Mouse (Mus musculus): ENCODE data around the gene Dkk3.
A peak's percentile ranks its signal among the peaks of the same experiment; 100 is the strongest.
"Not testable (repeated sequence)": the region's sequence is repeated elsewhere in the genome, so short reads cannot be mapped to it uniquely, and the experiment has no call there.

Dkk3 gene

DNA sequence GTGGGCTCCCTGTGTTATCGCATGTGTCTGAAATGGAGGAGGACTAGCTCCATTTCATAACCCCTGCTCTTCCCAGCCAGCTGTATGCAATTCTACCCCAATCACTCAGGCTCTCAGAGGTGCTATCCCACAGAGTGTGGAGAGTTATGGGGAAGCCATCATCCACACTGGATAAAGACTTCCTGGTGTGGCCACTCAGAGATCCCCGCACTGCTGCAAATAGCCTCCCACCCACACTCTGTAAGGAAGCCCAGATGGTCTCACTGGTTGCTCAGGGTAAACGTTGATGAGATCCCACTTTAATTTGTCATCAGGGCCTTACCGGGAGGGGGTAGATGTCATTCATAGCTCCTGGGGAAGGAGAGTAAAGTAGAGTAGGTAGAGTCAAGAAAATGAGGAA lies 6.7 kb upstream of the Dkk3 start:
- DNase-seq: no peak

DNA sequence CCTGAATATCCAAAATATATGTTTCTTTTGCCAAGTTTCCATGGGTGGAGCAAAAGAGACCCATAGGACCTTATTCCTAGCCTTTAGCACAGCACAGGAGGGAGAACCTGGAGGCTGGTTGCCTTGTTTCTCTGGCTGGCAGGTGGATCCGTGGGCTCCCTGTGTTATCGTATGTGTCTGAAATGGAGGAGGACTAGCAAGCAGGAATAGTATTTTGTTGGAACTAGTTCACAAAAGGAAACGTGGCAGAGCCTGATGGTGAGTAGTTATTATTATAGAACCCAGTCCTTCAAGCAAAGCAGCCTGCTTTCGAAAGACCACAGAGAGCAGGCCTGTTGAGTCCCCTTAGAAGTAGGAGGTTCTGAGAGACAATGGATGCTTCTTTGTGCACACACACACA lies 6.2 kb upstream of the Dkk3 start:
- not testable (repeated sequence) for DNase-seq

DNA sequence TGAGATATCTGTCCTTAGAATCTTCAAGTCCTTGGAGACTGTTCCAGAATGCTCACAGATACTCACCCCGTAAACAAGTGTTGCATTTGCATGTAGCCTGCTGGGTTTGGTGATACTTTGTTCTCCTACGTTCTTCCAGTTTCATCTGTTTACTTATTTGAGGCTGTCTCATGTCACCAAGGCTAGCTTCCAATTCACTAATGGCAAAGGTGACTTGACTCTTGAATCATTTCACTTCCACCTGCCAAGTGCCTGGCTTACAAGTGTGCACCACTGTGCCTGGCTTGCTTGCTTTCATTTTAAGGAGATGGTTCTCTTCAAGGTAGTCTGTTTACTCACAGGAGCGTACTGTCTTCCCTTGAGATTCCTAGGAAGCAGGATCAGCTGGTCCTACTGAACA lies 5.6 kb upstream of the Dkk3 start:
- no peak for DNase-seq

DNA sequence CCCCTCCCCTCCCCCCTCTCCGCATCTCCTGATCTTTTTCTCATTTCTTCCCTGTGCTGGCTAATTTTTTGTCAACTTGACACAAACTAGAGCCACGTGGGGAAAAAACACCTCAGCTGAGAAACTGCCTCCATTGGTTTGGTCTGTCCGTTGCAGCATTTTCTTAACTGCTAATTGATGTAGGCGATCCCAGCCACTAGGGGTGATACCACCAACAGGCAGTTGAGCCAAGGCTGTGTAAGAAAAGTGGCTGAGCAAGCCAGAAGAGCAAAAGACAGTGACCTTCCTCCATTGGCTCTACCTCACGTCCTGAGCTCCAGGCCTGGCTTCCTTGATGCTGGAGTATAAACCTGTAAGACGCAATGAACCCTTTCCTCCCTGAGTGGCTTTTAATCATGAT lies 978 bp upstream of the Dkk3 start:
- DNase-seq: no peak

DNA sequence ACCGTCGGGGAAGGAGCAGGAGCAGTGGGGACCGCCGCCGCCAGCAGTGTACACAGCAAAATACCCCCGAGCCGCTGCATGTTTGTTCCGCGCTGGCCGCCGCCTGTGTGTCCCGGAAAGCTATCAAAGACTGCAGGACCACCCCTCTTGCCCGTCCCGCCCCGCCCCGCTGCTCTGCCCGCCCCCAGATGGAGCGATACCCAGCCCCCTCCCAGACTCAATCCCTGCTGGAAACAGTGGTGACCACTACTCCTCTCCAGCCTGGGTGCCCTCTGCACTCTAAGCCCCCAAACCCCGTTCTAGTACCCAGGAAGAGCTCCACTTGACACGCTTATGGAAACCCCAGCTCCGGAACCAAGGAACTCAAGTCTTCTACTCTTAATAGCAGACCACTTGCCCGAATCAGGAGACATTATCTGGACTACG lies 528 bp downstream of the Dkk3 start:
- DNase-seq: peak in 1 of 2 experiments; percentile 15

DNA sequence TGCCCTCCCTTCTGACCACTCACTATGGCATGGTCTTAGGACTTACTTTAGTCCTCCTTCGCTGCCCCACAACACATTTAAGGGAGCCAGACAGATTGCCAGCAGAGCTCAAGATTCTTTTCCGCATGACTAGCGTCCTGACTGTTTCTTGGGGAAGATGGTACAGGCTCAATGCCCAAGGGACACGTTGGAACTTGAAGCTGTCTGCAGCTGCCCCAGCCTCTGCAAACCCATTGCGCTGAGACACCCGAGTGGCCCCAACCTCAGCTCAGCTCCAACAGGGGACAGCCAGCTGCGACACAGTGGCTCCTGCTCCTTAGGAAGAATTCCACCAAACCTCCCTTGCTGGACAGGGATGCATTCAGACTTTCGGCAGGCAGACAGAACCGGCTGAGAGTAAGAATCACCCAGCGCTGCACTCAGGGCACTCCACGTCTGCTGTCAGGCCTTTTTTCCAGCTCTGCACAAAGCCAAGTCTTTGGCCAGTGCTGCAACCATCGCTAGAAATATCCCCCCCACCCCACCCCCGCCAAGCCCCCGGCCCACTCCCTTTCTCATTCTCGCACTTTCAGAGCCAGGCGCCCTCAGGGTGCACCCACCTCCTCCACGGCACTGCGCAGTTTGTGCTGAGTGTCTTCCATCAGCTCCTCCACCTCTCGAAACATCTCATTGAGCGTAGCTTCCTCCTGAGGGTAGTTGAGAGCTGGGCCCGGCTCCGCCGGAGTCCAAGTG lies 1.1 kb downstream of the Dkk3 start:
- no peak for DNase-seq

DNA sequence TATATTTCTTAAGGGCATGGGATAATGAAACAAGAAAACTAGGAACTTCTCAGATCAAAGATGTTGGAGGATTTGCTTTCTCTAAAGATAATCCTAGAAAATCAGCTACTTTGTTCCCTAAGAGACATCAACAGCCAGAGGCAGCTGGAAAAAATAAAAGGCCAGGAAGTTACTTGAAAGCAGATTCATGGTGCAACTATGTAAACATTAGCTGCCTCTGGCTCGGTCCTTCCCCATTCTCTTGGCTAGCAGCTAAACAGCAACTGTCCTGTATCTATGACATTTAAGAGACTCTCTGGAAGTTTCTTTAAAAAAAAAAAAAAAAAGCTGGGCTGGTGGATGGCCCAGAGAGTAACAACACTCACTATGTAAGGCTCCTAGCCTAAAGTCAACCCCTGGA lies 3.7 kb downstream of the Dkk3 start:
- no peak for DNase-seq

DNA sequence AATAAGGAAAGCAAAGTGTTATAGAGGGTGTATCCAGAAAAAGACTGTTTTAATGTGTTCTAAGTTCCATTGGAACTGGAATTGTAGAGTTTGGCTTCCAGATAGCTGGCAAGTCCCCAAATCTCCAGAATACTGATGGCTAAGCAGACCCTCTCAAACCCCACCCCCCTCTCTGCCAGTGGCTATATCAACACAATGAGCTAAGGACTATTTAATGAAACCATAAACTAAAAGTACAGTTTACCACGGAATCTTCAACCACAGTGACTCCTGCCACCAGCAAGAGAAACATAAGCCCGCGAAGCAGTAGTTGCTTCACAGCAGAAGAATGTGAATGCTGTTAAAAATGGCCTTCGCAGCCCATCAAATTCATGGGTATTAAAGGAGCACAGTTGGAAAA lies 4.4 kb downstream of the Dkk3 start:
- DNase-seq: no peak

DNA sequence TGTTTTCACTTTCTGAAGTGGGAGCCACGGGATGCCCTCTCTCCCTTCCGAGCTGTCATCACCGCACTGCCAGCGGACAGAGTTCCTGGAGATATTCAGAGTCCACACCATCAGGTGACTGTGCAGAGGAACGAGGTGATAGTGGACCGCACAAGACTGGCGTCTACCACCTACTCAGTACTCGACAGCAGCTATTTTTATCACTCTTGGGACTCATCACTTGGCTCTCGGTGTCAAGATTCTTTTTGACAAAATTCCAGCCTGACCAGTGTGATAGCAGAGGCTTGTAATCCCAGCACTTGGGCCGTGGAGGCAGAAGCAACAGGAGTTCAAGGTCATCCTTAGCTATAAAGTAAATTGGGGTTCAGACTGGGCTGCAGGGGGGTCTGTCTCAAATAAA lies 9.7 kb downstream of the Dkk3 start:
- no peak for DNase-seq

DNA sequence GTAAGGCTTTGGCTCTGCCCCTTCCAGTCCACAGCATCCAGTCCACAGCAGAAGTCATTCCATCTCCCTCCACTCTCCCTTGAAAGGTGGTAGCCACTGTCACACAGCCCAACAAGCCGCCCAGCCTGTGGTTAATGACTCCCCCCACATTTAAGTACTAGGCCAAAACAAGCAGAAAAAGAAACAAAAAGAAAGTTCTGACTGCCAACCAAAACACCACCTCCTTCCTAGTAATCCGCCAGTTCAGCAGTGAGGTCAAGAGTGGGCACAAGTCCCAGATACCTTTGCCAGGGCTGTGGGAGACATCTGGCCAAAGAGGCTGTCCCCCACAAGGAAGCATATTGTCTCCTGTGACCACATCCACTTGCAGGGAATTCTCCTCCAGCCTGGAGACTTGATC lies 10.9 kb downstream of the Dkk3 start:
- DNase-seq: peak in 1 of 2 experiments; percentile 21

DNA sequence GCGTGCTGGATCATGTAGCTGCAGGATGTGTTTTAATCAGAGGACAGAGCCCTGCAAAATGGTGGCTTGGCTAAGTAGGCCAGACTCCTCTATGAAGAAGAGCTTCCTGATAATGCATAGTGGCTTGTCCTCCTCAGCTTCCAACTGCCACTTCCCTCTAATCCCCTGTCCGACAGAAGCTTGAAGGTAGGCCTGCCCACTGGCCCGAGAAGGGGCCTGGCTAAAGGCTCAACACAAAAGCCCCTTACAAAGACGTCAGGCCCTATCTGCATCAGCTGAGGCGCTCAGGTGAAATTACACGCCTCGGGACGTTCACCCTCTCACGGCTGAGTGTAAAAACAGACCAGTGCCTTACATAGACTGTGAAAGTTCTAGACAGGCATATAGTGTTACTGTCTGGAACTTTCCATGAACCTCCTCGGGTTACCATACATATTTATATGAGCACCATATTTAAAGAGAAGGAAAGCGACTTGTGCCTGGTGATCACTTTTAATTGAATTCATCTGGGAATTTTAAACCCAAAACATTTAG lies 14.1 kb downstream of the Dkk3 start:
- DNase-seq: no peak

DNA sequence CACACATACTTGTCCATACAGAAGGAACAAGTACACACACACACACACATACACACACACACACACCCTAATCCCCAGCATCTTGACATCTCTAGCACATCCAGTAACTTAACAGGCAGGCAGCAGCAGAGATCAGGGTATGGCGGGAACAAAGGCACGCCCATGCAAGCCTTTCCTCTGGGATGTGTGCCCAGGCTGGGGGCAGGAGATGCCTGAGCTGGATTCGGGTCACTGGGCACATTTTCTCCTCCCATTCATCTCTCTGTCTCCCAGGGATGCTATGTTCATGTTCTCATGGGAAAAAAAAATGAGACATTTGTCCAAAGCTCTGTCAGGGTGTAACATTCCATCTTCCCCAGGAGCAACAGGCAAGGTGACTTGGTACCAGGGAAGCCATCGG lies 14.9 kb downstream of the Dkk3 start:
- DNase-seq: no peak

DNA sequence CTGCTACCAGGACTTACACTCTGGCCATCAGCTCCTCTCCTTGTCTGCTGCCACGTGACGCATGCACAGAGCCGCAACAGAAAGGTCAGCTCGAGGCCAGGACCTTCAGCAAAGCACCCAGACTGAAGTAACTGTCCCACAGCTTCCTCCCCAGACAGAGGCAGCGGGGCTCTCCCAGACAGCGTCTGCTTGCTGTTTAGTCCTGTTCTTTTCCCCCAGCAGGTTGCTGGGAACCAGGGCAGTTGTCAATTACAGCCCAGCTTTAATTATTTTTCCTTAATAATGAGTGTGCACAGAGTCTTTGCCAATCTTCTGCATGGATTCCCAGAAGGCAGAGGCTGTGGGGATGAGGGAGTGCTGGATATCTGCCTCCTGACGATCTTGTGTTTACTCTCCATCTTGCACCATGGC lies 15.8 kb downstream of the Dkk3 start:
- no peak for DNase-seq

DNA sequence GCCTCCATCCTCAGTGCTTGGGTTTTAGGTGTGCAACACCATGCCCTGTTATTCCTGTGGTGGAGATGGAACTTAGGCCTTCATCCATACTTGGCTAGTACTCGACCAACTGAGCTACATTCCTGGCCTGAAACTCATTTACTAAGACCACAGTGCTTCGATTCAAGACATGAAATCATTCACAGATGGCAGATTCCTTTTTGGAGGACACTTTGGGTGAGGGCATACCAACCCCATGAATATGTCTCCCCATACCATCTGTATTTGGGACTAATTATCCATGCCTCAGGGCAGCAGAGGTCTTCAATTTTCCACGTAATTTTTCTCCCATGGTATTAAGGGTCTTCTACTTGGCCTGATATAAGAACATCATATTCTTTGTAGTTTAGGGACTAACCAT lies 16.2 kb downstream of the Dkk3 start:
- DNase-seq: no peak

DNA sequence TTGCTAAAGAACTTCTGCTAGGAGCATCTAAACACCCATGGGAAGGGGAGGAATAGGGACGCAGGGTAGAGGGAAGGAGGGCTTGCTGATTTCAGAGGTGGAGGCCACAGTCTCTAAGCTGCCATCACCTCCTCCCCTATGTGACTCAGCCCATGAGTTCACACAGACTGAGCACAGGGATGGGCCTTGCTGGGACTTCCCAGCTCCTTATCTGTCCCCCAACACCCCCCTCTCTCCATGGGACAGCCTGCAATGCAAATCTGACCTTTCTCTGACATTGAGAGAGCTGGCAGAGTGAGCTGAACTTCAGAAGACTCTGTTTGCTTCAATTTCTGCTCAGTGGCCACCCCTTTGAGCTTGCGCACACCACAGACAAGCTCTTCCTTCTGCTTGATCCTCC lies 18.1 kb downstream of the Dkk3 start:
- no peak for DNase-seq

DNA sequence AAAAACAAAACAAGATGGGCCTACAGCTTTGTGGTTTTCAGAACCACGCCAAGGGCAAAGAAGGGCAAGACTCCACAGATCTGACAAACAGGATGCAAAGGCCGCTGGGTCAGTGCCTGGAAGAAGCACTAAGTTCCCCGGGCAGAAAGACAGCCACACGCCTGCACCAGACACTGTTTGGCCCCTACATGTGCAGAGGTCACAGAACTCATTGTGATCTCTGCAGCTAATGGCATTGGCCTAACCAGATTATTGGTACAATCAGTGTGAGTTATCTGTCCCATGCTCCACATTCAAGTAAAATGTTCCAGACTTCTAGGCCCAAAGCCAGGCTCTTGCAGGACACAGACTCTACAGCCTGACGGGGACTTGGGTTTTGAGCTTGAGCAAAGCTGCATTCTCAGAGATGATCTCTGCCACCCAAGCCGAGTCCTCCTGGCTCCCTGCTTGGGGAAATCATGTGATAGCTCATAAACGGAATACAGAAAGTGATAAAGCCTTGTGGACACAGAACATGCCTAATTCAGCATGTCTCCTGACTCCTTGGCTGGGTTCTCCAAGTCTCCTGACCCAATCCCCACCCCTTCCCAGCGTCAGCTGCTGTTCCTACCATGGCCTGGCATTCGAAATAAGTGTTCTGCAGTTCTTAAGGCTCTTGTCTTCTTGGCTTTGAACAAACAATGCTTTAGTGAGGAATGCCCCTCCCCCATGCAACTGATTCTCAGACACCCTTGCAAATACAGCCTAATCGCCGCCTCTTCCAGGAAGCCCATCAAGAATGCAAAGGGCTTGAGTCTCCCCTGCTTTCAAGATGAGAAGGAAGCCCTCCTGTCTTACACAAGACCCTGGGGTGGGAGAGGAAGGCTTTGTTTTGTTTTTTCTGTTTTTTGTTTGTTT lies 20.1 kb downstream of the Dkk3 start:
- no peak for DNase-seq

DNA sequence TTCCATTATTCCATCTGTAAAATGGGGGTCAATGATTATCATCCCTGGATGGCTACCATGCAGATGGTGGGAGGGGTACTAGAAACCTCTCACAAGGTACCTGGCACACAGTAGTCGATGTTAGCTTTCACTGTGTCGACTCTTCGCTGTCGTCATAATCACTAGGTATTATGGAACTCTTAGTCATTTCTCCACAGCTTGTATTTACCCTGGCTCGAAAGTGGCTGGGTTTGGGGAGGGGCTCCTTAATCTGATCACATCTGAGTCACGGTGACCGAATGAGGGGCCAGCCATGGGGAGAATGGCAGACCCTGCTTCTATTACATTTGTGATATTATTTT lies 20.7 kb downstream of the Dkk3 start:
- DNase-seq: no peak

DNA sequence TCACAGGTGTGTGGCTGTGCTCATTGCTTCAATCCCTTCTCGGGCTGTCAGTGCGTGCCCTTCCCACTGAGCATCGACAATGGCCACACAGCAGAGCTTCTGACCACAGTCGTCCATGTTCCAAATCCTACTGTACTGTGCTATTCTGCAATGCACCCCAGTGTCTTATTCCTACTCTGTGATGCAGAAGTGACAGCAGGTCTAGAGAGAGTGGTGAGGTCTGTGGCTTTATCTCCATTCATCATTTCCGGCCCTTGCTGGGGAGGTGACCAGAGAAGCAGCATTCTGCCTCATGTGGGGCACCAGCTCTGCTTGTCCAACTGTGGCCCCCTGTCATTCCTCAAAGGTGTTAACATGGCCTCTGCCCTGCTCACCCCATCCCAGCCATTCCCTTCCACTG lies 22.3 kb downstream of the Dkk3 start:
- no peak for DNase-seq

DNA sequence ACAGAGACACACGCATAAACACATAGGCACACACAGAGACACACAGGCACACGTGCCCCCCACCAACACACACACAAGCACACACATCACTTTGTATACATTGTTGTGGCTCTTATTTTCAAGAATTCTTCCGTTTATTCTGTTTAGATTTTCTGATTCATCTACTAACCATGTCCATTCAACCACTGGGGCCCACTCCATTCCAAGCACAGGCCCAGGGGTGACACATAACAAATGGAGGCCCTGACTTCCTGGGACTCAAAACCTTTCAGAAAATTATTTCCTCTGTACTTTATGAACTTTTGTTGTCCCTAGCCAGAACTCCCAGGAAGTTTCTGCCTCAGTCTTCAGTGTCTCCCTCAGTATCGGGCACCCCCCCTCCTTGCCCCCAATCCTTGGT lies 23.7 kb downstream of the Dkk3 start:
- DNase-seq: no peak

DNA sequence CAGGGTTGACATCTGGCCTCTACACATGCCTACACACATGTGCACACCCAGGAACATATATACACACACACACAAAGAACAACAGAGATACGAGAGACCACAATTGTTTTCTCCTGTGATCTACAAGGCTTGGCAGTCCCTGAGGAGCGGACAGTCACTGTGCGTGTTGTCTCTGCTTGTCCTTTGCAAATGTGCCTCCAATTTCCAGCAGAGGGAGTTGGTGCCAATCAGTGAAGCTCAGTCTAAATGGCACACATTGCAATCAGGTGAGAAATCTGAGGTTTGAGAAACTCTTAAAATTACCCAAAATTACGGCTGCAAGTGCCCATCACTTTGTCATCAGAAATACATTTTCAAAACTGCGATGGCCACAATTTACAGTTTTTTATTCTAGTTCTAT lies 25.6 kb downstream of the Dkk3 start:
- peak; percentile 29 to 38 for DNase-seq

DNA sequence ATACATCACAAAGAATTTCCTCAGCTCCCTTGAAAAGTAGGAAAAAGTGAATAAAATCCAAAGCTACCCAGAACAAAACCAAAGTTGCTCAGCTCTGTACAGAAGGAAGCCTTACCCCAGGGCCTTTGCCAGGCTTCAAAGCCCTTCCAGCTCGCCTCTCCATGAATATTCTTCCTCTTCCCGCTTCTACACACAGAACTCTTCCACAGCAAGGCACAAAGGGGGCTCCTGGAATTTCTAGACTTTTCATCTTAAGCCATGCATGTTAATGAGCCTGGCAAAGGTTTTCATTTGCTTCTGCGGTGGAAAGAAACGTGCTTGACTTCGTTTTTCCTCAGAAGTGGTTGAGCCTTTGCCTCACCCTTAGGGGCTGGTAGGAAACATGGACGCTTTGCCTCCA lies 26.9 kb downstream of the Dkk3 start:
- DNase-seq: peak in 1 of 2 experiments; percentile 20

DNA sequence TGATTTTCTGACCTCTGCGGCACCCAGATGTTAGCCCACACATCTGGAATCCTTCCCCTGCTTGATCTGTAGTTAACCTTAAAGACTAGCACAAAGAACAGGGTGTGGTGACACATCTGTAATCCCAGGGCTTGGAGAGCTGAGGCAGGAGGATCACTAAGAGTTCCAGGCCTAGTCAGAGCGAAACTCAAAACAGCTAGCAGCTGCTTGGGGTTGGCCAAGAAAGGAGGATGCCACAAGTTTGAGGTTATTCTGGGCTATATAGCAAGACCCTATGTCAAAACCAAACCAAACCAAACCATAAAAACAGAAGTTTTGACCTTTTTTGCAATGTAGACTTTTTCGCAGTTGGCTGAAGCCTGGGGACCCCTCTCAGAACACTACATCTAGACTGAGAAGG lies 28.2 kb downstream of the Dkk3 start:
- DNase-seq: no peak

DNA sequence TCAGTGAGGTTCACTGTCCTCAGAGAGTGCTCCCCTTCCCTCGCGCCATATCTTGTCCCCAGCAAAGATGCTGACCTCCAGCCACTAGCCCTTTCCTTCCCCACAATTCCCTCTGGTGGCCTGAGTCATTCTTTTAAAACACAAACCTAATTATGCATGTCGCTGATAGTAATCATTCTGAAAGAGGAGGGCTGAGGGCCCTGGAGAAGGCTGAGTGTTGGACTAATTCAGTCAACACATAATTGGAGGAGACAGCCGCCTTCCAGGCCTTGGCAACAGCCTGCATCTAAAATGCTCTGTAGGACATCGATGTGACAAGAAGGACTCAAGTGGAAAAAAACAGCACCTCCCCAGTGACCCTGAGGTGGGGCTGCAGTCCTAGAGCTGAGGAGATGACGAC lies 29.0 kb downstream of the Dkk3 start:
- DNase-seq: peak; percentile 70 to 74

DNA sequence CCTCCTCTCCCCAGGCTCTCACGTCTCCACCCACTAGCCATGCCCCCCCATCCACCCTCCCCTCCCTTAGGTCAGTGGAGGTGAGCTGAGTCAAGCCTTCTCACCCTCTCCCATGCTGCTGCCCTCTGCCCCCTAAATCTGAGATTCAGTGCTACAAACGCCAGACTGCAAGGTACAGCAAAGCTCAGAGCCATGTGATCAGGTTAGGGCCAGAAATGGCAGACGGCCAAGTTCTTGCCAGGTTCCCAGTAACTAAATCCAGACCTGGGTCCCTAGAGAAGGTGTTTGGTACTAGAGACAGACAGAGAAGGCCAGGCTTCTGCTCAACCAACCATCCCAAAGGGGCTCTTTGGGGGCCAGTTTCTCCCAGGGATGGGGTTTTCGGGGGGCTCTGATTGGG lies 30.0 kb downstream of the Dkk3 start:
- DNase-seq: peak; percentile 67 to 71

Measured in cerebellum, postnatal 14 days (tissue).